Mouse (Mus musculus) forebrain, embryonic 12.5 days (tissue): ENCODE measurements around the gene Alg2. TPM values are rescaled to one million over a fixed set of nuclear protein-coding genes. Genes with fewer than 3 reads are reported as not detected.

Experiments
- ATAC-seq: fragments of 200-750 bp; cut with Nextera tagmentation; 2 replicates; pipeline ENCODE4 v1.8.0; 2017; ENCODE audit warnings: moderate TSS enrichment; ENCODE audit not compliant: low FRiP score
- H3K27ac ChIP-seq: fragments of 300-500 bp; sonication (generic); 2 replicates; pipeline ENCODE4 v1.5.1; 2016; ENCODE audit warnings: mild to moderate bottlenecking
- H3K27me3 ChIP-seq: fragments of 300-500 bp; sonication (generic); 2 replicates; pipeline ENCODE4 v1.6.1; 2016; ENCODE audit warnings: mild to moderate bottlenecking
- H3K36me3 ChIP-seq: fragments of 300-500 bp; sonication (generic); replicated peaks from 2 replicates; pipeline ENCODE4 v1.6.1; 2016; ENCODE audit warnings: mild to moderate bottlenecking
- H3K4me1 ChIP-seq: fragments of 300-500 bp; sonication (generic); 2 replicates; pipeline ENCODE4 v1.6.1; 2016
- H3K4me2 ChIP-seq: fragments of 300-500 bp; sonication (generic); 2 replicates; pipeline ENCODE4 v1.6.1; 2016; ENCODE audit warnings: mild to moderate bottlenecking, moderate library complexity
- H3K4me3 ChIP-seq: fragments of 300-500 bp; sonication (generic); replicated peaks from 2 replicates; pipeline ENCODE4 v1.5.1; 2016; ENCODE audit warnings: mild to moderate bottlenecking
- H3K9ac ChIP-seq: fragments of 300-500 bp; sonication (generic); 2 replicates; pipeline ENCODE4 v1.6.1; 2016; ENCODE audit warnings: mild to moderate bottlenecking
- H3K9me3 ChIP-seq: fragments of 300-500 bp; sonication (generic); 2 replicates; pipeline ENCODE4 v1.6.1; 2016
- WGBS: fragments of 180-500 bp; shearing (Covaris S2); methylation state at CpG from one replicate; pipeline ENCODE4 v1.1.7; 2016; 5-methylcytosine and 5-hydroxymethylcytosine counted together
- polyA plus RNA-seq: library from polyadenylated mRNA; unstranded; fragments of >200 nt; fragmentation: Nextera tagmentation; extraction: Ambion mirVana; gene quantifications from 2 replicates; pipeline ENCODE4 v1.2.1, GENCODE M21; 2016

Gene Alg2
- polyA plus RNA-seq, 1 experiment from 2014 or later = 136 TPM

- Histone ChIP-seq H3K27me3 (peaks cover 14% of the 10 kb centered on the region), H3K4me2 (no peak overlapping the region), H3K36me3 (no peaks in the 10 kb centered on the region), H3K9me3 (no peaks in the 10 kb centered on the region), H3K4me3 (no peak overlapping the region), H3K9ac (no peak overlapping the region), H3K4me1 (peaks cover 10% of the 10 kb centered on the region), H3K27ac (no peak overlapping the region)
- 94% methylated on average over 11 of the region's 11 CpGs for WGBS
- no peak for ATAC-seq
These were observed 33.2 kb downstream of the Alg2 start for GRCm38 (mm10) chr4:47440951-47441350.

GRCm38 (mm10) chr4:47438956-47439355 lies 35.2 kb downstream of the Alg2 start:
- 83% methylated on average over 6 of the region's 6 CpGs for WGBS
- no peak overlapping the region for H3K27ac ChIP-seq
- ATAC-seq = no peak

GRCm38 (mm10) chr4:47437365-47438340 lies 36.5 kb downstream of the Alg2 start:
- Histone ChIP-seq H3K4me3 (peak overlapping the region; percentile 50), H3K27me3 (peaks cover 17% of the 10 kb centered on the region), H3K9me3 (no peaks in the 10 kb centered on the region), H3K27ac (peak overlapping the region; percentile 78), H3K36me3 (no peaks in the 10 kb centered on the region), H3K4me2 (peak overlapping the region; percentile 86), H3K9ac (peak overlapping the region; percentile 68), H3K4me1 (peaks cover 10% of the 10 kb centered on the region)
- ATAC-seq = peak; percentile 89
- WGBS = under 1% methylated on average over 33 of the region's 33 CpGs

More at GRCm38 (mm10) chr4:47438956-47439355, 35.2 kb downstream of the Alg2 start:
- Histone ChIP-seq H3K9me3 (no peaks in the 10 kb centered on the region), H3K4me1 (peaks cover 10% of the 10 kb centered on the region), H3K4me3 (no peak overlapping the region), H3K27me3 (peaks cover 16% of the 10 kb centered on the region), H3K36me3 (no peaks in the 10 kb centered on the region), H3K9ac (no peak overlapping the region), H3K4me2 (no peak overlapping the region)

DNA sequence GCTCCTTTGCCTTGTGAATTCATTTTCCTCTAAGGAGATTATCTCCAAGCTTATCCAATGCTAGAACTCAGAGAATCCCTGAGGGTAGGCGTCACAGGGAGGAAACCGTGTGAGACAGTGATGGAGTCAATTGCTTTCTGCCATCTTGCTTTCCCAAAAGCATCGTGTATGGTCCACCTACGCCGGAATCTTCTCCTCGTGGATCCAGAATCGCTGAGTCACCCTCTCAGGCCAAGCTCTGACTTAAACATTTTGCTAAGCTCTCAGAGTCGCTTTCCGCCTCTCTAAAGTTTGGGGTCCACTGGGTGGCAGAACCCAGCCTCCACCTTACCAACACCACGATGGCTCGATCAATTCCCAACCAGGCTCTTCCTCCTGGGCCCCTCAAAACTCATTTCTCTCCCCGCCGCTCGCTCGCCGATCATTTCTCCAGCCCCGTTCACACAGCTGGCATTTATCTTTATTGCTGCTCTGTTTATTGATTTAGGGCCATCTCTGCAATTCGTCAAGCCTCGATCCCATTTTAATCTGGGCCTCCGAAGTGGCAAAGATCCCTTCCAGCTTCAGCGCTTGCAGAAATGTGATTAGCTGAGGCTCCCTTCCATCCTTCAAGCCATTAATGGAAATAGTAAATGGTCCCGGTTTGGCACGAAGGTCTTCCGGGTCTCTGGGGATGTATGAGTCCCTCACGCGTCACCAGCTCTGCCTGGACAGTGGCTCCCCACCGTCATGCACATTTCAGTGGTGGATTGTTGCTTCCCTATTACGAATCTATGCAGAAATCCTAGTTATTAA lies 38.4 kb downstream of the Alg2 start:
- peaks cover 10% of the 10 kb centered on the region for H3K4me1 ChIP-seq
- H3K4me2 ChIP-seq = no peak overlapping the region
- no peak overlapping the region for H3K9ac ChIP-seq
- no peak for ATAC-seq
- H3K4me3 ChIP-seq = no peak overlapping the region
- peaks cover 26% of the 10 kb centered on the region for H3K27me3 ChIP-seq
- no peaks in the 10 kb centered on the region for H3K9me3 ChIP-seq
- no peak overlapping the region for H3K27ac ChIP-seq
- H3K36me3 ChIP-seq = no peaks in the 10 kb centered on the region
- WGBS = 83% methylated on average over 28 of the region's 28 CpGs

DNA sequence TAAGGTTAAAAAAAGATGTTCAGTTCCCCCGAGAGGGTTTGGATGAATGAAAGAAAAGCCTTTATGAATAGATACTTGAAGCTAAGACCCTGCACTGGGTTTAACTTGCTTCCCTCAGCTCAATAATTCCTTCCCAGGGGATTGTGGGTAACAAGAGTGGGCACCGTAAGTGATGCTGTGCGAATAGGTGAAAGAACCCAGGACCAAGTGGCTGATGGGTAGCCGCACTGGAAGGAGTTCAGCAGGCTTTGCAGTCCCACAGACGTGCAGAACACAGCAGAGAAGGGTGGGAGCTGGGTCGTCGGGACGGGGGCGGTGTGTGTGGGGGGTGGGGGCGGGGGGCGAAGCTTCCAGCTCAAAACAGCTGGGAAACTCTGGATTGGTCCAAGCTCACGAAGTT lies 39.0 kb downstream of the Alg2 start:
- peaks cover 10% of the 10 kb centered on the region for H3K4me1 ChIP-seq
- ATAC-seq = no peak
- H3K27ac ChIP-seq = no peak overlapping the region
- 69% methylated on average over 12 of the region's 12 CpGs for WGBS
- no peak overlapping the region for H3K4me2 ChIP-seq
- no peak overlapping the region for H3K4me3 ChIP-seq
- H3K36me3 ChIP-seq = no peaks in the 10 kb centered on the region
- no peaks in the 10 kb centered on the region for H3K9me3 ChIP-seq
- no peak overlapping the region for H3K9ac ChIP-seq
- H3K27me3 ChIP-seq = peaks cover 26% of the 10 kb centered on the region

- peaks cover 40% of the 10 kb centered on the region for H3K27me3 ChIP-seq
- no peak overlapping the region for H3K27ac ChIP-seq
- H3K4me2 ChIP-seq = no peak overlapping the region
- no peak for ATAC-seq
- no peaks in the 10 kb centered on the region for H3K36me3 ChIP-seq
- H3K4me3 ChIP-seq = no peak overlapping the region
- WGBS = 90% methylated on average over 7 of the region's 7 CpGs
- no peak overlapping the region for H3K9ac ChIP-seq
- H3K9me3 ChIP-seq = no peaks in the 10 kb centered on the region
- H3K4me1 ChIP-seq = peaks cover 7% of the 10 kb centered on the region
These were observed 41.4 kb downstream of the Alg2 start for GRCm38 (mm10) chr4:47432766-47433165.

- Histone ChIP-seq H3K4me3 (no peak overlapping the region), H3K9me3 (no peaks in the 10 kb centered on the region), H3K4me1 (no peaks in the 10 kb centered on the region), H3K9ac (no peak overlapping the region), H3K27me3 (peaks cover 43% of the 10 kb centered on the region), H3K27ac (no peak overlapping the region), H3K4me2 (no peak overlapping the region), H3K36me3 (no peaks in the 10 kb centered on the region)
- no peak for ATAC-seq
- 88% methylated on average over 5 of the region's 5 CpGs for WGBS
These were observed 43.1 kb downstream of the Alg2 start for GRCm38 (mm10) chr4:47431081-47431480.

GRCm38 (mm10) chr4:47430557-47430956 lies 43.6 kb downstream of the Alg2 start:
- H3K27ac ChIP-seq = no peak overlapping the region

DNA sequence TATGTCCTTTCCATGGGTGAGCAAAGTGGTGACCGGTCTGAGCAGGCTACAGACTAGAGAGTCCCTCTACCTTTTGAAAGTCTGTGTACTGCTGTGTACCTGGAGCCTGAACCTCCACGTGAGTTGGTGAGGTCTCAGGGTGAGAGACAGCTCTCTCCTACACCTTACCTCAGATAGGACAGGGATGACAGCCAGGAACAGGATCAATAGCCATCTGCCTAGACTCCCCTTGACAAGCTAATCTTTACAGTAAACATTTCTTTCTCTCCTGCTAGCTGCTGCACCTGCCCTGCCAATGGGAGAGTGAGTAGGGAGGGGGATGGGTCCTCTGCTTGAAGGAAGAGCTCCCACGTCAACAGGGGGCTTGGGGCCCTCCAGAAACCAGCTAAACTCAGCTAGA lies 46.5 kb downstream of the Alg2 start:
- WGBS = 75% methylated on average over 3 of the region's 3 CpGs
- H3K36me3 ChIP-seq = no peaks in the 10 kb centered on the region
- H3K4me3 ChIP-seq = no peak overlapping the region
- peaks cover 64% of the 10 kb centered on the region for H3K27me3 ChIP-seq
- no peak overlapping the region for H3K9ac ChIP-seq
- no peak overlapping the region for H3K4me2 ChIP-seq
- H3K9me3 ChIP-seq = no peaks in the 10 kb centered on the region
- H3K27ac ChIP-seq = no peak overlapping the region
- peaks cover 7% of the 10 kb centered on the region for H3K4me1 ChIP-seq
- no peak for ATAC-seq

More at GRCm38 (mm10) chr4:47430557-47430956, 43.6 kb downstream of the Alg2 start:
- no peak overlapping the region for H3K4me2 ChIP-seq
- no peak for ATAC-seq
- H3K36me3 ChIP-seq = no peaks in the 10 kb centered on the region
- H3K4me3 ChIP-seq = no peak overlapping the region
- no peaks in the 10 kb centered on the region for H3K9me3 ChIP-seq
- H3K27me3 ChIP-seq = peaks cover 45% of the 10 kb centered on the region
- no peak overlapping the region for H3K9ac ChIP-seq
- 82% methylated on average over 6 of the region's 6 CpGs for WGBS
- H3K4me1 ChIP-seq = no peaks in the 10 kb centered on the region

GRCm38 (mm10) chr4:47425247-47425830 lies 48.8 kb downstream of the Alg2 start:
- Histone ChIP-seq H3K27me3 (peaks cover 69% of the 10 kb centered on the region), H3K27ac (no peak overlapping the region), H3K9me3 (no peaks in the 10 kb centered on the region), H3K36me3 (no peaks in the 10 kb centered on the region), H3K9ac (no peak overlapping the region), H3K4me2 (no peak overlapping the region), H3K4me1 (peaks cover 12% of the 10 kb centered on the region), H3K4me3 (no peak overlapping the region)
- no peak for ATAC-seq
- 92% methylated on average over 13 of the region's 16 CpGs for WGBS

- H3K9me3 ChIP-seq = no peaks in the 10 kb centered on the region
- ATAC-seq = peak; percentile 55; the same call in 1 of the 2 replicates
- H3K27ac ChIP-seq = no peak overlapping the region
- no peak overlapping the region for H3K4me3 ChIP-seq
- peaks cover 68% of the 10 kb centered on the region for H3K27me3 ChIP-seq
- no peak overlapping the region for H3K4me2 ChIP-seq
- H3K36me3 ChIP-seq = no peaks in the 10 kb centered on the region
- 9% methylated on average over 2 of the region's 2 CpGs for WGBS
- peaks cover 12% of the 10 kb centered on the region for H3K4me1 ChIP-seq
- no peak overlapping the region for H3K9ac ChIP-seq
These were observed 49.8 kb downstream of the Alg2 start for GRCm38 (mm10) chr4:47424376-47424775.

GRCm38 (mm10) chr4:47422946-47423345 lies 51.2 kb downstream of the Alg2 start:
- no peak for ATAC-seq
- H3K36me3 ChIP-seq = no peaks in the 10 kb centered on the region
- peaks cover 12% of the 10 kb centered on the region for H3K4me1 ChIP-seq
- peaks cover 62% of the 10 kb centered on the region for H3K27me3 ChIP-seq
- no peak overlapping the region for H3K4me3 ChIP-seq
- WGBS = 89% methylated on average over 3 of the region's 3 CpGs
- H3K27ac ChIP-seq = no peak overlapping the region
- H3K9ac ChIP-seq = no peak overlapping the region
- no peaks in the 10 kb centered on the region for H3K9me3 ChIP-seq
- no peak overlapping the region for H3K4me2 ChIP-seq
